Mouse (Mus musculus): Measurements from ENCODE around the gene Phactr2.

Phactr2 gene

GRCm38 (mm10) chr10:13401971-13402370 lies 72.2 kb downstream of the Phactr2 start:
- DNase-seq (ENCODE audit: low read depth, low spot score): no peak

GRCm38 (mm10) chr10:13395753-13396152 lies 78.5 kb downstream of the Phactr2 start:
- DNase-seq (ENCODE audit: low read depth, low spot score): no peak

GRCm38 (mm10) chr10:13394000-13394399 lies 80.2 kb downstream of the Phactr2 start:
- DNase-seq (ENCODE audit: low read depth, low spot score): no peak

GRCm38 (mm10) chr10:13388116-13388922 lies 85.9 kb downstream of the Phactr2 start:
- DNase-seq (ENCODE audit: low read depth, low spot score): no peak

- DNase-seq (ENCODE audit: low read depth, low spot score): peak; percentile 42
These were observed 89.3 kb downstream of the Phactr2 start for GRCm38 (mm10) chr10:13384866-13385265.

GRCm38 (mm10) chr10:13377895-13378294 lies 96.3 kb downstream of the Phactr2 start:
- no peak for DNase-seq (ENCODE audit: low read depth, low spot score)

- peak; percentile 12 for DNase-seq (ENCODE audit: low read depth, low spot score)
These were observed 97.6 kb downstream of the Phactr2 start for GRCm38 (mm10) chr10:13376428-13377260.

GRCm38 (mm10) chr10:13375820-13376219 lies 98.4 kb downstream of the Phactr2 start:
- DNase-seq (ENCODE audit: low read depth, low spot score): no peak

- DNase-seq (ENCODE audit: low read depth, low spot score): no peak
These were observed 104.4 kb downstream of the Phactr2 start for GRCm38 (mm10) chr10:13369581-13370375.

- DNase-seq (ENCODE audit: low read depth, low spot score): no peak
These were observed 110.0 kb downstream of the Phactr2 start for GRCm38 (mm10) chr10:13364286-13364580.

GRCm38 (mm10) chr10:13363499-13364285 lies 110.5 kb downstream of the Phactr2 start:
- no peak for DNase-seq (ENCODE audit: low read depth, low spot score)

- DNase-seq (ENCODE audit: low read depth, low spot score): no peak
These were observed 113.3 kb downstream of the Phactr2 start for GRCm38 (mm10) chr10:13360913-13361312.

- no peak for DNase-seq (ENCODE audit: low read depth, low spot score)
These were observed 114.4 kb downstream of the Phactr2 start for GRCm38 (mm10) chr10:13359846-13360245.

- no peak for DNase-seq (ENCODE audit: low read depth, low spot score)
These were observed 115.5 kb downstream of the Phactr2 start for GRCm38 (mm10) chr10:13358679-13359078.

- no peak for DNase-seq (ENCODE audit: low read depth, low spot score)
These were observed 127.5 kb downstream of the Phactr2 start for GRCm38 (mm10) chr10:13346609-13347290.

- DNase-seq (ENCODE audit: low read depth, low spot score): no peak
These were observed 133.6 kb downstream of the Phactr2 start for GRCm38 (mm10) chr10:13340583-13340982.

- no peak for DNase-seq (ENCODE audit: low read depth, low spot score)
These were observed 137.2 kb downstream of the Phactr2 start for GRCm38 (mm10) chr10:13336964-13337363.

GRCm38 (mm10) chr10:13335814-13336213 lies 138.4 kb downstream of the Phactr2 start:
- DNase-seq (ENCODE audit: low read depth, low spot score): no peak

- no peak for DNase-seq (ENCODE audit: low read depth, low spot score)
These were observed 138.9 kb downstream of the Phactr2 start for GRCm38 (mm10) chr10:13335347-13335746.

- DNase-seq (ENCODE audit: low read depth, low spot score): no peak
These were observed 140.4 kb downstream of the Phactr2 start for GRCm38 (mm10) chr10:13333781-13334180.

- DNase-seq (ENCODE audit: low read depth, low spot score): no peak
These were observed 141.2 kb downstream of the Phactr2 start for GRCm38 (mm10) chr10:13332985-13333384.
